Mouse (Mus musculus) stomach, postnatal 0 days (tissue): Measurements from ENCODE around the gene Apoe.

Experiments used
- CTCF ChIP-seq: IDR thresholded peaks from 2 replicates; pipeline ENCODE4 v1.5.1; 2016; ENCODE audit warnings: antibody characterized with exemption, low read depth, mild to moderate bottlenecking, moderate library complexity
- EP300 ChIP-seq: optimal IDR thresholded peaks from 2 replicates; pipeline ENCODE3; 2016; ENCODE audit warnings: antibody characterized with exemption

DNA sequence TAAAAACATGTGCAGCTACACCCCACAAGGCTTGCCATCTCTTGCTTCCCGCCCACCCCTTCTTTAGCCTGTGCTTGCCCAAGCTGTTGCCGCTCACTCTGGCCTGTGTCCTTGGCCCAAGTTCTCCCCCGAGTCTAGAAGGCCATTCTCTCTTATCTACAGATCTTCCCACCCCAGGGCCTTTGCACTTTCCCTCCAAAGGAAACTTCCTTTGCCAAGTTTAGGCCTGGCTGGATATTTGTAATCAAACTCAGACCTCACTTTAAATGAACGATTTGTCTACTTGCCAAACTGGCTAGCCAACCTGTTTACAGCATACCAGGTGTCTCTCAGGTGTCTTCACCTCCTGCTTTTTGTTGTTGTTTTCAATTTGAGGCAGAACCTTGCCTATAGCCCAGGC, 8.1 kb downstream of the Apoe start:
- TF ChIP-seq CTCF (no peak), EP300 (no peak)
